Mouse (Mus musculus): Measurements from ENCODE around the gene Cdc42.

The Cdc42 gene

DNA sequence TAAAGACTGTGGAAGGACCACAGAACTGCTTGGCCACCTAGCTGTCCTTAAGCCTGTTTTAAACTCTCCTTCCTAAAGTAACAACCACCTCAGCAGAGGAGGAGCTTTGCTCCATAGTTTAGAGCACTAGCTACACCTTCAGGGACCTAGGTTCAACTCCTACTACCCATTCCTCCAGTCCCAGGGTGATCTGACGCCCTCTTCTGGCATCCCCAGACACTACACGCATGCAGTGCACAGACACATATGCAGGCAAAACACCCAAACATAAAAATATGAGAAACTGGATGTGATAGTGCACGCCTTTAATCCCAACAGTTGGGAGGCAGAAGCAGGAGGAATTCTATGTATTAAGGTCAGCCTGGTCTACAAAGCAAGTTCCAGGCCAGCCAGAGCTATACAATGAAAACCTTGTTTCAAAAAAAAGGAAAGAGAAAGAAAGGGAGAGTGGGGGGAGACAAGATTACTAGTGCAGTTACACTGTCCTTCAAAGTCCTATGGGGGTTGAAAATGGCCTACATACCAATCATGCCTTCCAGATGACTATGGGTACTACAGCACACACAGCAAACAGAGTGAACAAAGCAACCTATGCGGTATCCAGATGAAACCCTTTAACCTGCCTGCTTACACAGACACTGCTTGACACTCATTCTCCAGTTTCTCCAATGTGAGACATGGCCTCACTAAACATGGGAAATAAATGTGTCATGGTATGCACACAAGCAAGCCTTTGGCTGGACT is 41.3 kb downstream of the Cdc42 start:
- no peak for DNase-seq (ENCODE audit: low read depth)

DNA sequence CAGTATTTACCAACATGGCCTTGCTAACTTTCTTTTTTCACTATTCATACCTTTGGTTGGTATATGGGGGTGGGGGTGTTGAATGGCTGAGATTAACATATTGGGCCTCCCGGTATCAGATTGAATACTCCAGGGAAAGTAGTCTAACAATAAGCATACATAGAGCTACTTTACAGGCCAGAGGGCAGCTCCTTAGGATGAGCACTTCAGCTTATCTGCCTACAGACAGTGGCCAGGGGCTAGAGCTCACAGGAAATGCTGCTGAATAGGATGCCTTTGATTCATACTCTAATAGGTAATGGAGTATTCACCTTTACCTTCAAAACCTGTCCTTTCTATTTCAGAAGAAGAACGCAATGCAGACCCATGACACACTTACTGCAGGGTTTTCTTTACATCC is 42.5 kb downstream of the Cdc42 start:
- DNase-seq (ENCODE audit: low read depth), result no peak

DNA sequence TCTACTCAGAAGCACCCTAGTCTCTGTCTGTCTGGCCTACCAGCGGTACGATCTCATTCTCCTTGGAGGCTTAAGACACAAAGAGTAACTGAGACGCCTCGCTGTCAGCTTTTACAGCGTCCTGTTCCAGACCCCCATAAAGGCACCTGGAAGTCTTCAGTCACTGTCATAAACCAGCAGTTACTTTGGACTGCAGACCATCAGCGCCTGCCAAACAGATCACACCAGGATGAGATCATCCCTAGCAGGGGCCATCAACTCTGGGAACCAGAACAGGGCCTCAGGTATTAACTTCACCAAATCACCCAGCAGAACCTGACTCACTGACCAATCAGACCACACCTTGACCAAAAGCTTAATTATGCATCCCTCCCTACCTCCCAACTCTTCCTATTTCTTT is 43.0 kb downstream of the Cdc42 start:
- no peak for DNase-seq (ENCODE audit: low read depth)

DNA sequence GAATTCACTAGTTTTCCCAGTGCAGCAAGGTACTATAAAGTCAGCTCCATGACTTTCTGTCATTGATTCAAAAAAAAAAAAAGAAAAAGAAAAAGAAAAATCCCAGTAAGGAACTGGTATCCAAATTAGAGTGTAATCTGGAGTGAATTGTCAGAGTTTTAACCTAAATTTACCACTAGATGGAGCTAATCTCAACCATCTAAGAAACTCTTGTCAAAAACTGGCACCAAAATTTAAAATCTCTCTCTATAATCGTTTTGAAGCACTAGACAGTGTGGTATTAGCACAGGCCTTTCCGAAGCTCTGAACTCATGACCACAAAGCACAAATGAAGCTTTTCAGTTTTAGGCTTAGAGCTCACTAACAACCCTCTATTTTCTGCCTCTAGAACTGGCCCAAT is 44.0 kb downstream of the Cdc42 start:
- DNase-seq (ENCODE audit: low read depth), result no peak

DNA sequence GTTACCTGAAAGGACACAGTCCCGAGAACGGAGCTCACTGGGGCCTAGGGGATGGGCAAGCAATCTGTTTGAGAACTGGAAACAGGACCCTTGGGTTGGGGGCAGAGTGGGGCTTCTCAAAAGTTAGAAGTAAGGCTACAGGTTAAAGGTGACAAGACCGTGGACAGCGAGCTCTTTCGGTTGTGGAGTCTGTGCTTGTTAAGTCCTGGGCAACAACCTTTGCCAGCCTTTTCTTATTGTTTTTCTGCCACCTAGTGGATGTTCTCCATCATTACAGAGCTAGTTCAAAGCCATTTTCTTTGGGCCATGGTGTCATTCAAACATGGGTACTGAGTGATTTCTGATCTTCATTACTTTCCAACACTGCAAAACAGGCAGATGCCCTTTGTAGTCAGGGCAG is 49.1 kb downstream of the Cdc42 start:
- no peak for DNase-seq (ENCODE audit: low read depth)

DNA sequence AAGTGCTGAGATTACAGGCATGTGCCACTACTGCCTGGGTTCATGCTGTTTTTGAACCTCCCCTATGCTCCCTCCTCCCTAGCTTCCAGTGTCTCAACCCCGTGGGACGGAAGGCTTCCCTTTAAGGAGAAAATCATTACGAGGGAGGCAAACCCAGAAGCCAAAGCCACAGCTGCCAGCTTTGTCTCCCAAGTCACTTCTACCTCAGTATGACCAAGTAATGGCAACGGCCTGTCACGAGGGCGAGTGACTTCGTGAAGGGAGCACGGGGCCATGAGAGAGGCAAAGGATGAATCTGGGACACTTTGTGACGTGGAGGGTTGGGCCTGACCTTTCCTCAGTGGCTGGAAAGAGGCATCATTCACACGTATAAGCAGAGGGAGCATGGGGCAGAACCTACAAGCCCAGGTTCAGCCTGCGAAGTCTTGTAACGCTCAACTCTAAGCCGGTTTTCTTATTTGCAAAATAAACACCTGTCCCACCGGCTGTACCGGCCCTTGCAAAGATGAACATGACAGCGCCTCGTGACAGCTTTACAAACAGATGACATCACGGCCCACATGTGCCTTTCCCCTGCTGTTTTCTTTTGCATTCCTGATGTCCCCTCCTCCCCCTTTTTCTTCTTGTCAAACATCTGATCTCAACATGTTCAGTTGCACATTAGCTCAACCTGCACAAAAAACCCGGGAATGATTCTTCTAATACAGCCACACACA is 50.4 kb downstream of the Cdc42 start:
- DNase-seq (ENCODE audit: low read depth), result no peak

DNA sequence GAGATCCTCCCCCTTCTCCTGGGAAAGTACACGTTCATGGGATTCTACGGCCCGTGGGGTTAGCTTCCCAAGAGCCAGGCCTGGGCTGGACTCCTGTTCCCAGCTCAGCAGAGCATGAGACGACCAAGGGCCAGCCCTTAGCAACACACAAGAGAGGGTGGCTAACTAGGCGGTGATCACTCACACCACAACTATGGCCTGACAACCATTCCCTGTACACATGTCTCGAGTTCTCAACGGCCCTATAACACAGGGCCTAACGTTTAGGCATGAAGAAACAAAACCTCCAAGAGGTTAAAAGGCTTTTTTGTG is 51.0 kb downstream of the Cdc42 start:
- no peak for DNase-seq (ENCODE audit: low read depth)

DNA sequence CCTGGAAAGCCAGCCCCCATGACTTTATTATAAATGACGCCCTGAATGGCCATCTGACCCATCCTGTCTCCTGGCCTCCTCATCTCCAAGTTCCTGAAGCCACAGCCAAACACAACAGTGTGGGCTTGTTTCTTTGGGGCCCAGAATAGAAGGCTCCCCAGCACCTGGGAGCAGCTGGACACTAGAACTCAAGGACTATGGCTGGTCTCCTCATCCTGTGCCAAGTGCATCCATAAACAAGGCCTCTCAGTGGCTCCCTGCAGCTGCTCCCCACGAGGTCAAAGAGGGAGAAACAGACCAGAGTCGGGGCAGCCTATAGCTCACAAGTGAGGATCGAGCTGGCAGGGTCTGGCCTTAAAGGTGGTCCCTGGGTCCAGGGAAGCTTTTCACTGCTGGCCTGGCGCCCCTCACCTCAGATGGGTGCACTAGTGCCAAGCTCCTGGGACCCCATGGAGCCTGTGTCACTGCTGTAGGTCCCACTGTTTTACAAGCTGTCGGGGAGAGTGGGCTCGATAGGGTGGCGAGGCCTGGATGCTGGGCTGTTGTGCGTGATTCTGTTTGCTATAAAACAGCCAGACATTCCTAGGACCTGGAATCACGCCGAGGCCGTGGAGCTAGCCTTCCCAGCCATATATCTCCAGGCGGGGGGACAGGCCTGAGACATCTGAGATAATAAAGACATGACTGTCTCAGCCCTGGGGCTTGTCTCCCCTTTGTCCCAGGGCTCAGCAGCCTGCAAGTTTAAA is 51.5 kb downstream of the Cdc42 start:
- no peak for DNase-seq (ENCODE audit: low read depth)

DNA sequence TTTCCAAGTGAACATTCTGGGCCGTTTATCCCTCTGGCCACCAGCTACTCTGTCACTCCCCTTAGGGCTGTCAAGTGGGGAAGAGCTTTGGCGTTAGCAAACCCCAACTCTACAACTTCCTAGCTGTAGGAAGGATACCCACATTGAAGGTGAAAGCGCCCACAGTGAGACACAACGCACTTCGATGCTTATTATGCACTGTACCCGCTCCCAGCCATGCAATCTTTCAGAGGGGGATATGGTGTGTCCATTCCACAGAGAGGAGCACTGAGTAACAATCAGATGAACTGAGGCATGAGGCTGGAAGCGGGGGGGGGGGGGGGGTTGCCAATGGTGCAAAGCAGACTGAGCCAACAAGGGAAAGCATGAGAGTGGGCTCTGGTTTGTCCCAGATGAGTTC is 52.5 kb downstream of the Cdc42 start:
- no peak for DNase-seq (ENCODE audit: low read depth)

DNA sequence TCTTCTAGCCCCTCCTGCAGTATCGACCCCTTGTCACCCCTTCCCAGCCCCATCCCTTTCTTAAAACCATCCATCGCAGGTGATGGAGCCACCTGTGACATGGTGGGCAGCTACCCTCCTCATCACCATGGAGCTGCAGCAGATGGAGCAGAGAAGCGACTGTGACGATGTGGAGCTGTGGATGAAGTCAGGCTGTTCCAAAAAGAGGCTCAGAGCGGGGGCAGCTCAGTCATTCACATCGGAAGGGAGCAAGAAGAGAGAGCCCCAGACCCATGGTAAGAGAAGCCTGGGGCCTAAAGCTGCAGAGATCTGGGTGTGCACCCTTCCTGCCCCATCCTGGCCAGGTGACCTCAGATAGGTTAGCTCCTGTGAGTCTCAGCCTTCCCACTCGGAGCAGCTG is 53.4 kb downstream of the Cdc42 start:
- DNase-seq (ENCODE audit: low read depth), result no peak

DNA sequence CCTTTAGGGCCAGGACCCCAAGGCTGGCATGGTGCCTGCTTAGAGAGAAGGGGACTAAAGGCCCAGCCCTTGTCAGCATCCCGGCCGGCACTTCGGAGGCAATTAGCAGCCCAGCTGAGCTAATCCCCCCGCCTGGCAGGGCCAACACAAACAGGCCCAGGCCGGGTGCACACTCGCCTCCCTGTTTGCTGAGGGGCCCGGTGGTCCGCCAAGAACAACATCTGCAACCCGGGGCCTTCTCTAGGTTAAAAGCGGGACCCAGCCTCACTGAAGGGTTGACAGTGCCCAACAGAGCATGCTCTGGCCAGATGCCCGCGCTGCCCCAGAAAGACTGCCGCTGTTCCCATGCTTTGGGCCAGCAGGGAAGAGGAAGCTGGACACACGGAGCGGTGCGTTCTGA is 55.9 kb downstream of the Cdc42 start:
- DNase-seq (ENCODE audit: low read depth), result no peak

DNA sequence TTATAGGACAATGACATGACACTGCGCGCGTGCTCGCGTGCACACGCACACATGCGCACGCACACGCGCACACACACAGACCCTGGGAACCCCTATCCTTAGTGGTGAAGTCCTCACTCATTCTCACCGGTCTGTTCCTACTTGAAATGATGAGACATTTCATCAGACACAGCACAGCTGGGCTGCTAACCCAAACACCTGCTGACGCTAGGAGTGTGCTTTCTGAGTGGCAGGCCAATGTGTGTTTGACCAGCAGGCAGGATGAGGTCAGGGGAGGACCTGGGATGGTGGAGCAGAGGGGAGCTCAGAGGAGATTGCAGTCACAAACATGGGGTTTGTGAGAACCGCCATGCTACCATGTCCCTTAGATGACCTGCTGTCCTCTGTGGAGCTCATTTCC is 57.3 kb downstream of the Cdc42 start:
- no peak for DNase-seq (ENCODE audit: low read depth)

DNA sequence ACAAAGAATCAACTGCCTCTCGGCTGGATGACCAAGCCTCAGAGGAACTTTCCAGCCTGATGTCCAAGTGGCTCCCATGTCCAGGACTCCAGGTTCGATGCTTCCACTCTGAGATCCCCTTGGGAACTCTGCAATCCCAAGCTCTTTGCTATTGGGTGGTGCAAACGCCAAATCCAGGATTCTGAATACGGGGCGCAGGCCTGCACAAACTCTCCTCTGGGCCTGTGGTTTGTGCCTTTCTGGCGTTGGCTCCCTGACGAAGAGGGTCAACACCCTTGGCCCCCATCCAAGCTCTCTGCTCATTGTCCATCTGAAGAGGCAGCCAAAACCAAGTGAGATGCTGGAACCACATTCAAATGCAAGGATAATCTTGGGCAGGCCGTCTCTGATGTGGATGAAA is 59.1 kb downstream of the Cdc42 start:
- DNase-seq (ENCODE audit: low read depth), result no peak

DNA sequence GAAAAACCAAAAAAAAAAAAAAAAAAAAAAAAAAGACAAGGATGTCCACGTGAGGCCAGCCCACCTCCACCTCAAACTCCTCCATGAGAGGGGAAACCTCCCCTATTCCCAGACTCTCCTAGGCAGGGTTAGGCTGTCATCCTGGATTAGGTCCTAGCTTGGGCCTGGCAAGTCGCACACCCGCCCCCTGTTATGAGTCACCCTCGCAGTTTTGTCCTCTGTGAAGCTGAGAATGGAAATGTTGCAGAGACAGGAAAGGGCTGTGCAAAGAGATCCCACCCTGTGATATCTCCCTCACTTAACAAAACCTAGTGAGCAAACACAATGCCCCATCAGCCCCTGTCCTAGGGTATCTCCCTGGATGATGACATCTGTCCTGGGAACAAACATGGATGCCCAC is 59.9 kb downstream of the Cdc42 start:
- DNase-seq (ENCODE audit: low read depth), result no peak

DNA sequence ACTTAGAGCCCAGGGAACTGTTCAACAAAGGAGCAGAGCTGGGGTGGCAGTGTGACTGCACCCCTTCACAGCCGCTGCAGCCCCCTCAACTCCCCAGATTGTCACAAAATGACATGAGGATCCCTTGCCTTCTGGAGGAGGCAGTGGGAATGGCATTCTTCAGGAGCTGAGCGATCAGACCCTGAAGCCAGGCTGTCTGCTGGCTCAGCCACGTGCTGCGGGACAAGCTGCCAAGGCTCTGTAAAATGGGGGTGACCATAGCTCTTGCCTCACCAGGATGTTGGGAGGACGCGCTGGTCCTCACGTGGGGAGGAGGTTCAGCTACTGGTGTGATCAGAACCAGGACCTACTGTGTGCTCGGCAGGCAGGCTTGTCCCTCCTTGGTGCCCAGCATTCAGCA is 62.6 kb downstream of the Cdc42 start:
- DNase-seq (ENCODE audit: low read depth), result no peak

DNA sequence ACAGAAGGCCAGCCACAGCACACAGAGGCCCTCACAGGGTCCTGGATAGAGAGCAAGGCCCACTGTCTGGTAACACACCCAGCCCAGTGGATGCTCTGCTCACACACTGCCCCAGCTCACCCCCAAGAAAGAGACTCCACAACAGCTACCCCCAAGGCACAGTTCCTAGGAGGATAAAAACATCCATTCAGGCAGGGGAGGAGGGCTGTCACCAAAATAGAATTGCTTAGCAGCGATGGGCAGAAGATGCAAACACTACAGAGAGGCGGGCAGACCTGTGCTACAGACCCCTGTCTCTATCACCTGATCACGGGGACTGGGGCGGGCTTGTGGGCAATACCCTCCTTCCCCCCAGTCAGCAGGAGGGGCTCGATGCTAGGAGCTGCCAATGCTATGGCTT is 63.0 kb downstream of the Cdc42 start:
- no peak for DNase-seq (ENCODE audit: low read depth)

DNA sequence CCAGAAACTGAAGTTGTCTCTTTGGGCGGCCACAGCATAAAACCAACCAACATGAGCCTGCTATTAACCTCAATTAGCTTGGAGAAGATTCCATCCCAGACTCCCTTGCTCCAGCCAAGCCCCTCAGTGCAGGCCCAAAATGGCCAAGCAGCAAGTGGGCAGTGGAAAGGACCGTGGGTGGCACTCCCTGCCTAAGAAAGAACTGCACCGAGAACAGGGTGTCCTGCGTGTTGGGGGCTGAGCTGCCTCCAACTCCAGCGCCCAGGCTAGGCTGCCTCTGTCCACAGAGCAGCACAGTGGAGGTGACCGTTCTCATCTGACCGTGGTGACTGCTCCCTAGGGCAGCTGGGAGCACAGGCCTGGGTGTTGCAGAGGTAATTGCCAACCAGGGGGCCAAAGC is 63.5 kb downstream of the Cdc42 start:
- DNase-seq (ENCODE audit: low read depth), result no peak

DNA sequence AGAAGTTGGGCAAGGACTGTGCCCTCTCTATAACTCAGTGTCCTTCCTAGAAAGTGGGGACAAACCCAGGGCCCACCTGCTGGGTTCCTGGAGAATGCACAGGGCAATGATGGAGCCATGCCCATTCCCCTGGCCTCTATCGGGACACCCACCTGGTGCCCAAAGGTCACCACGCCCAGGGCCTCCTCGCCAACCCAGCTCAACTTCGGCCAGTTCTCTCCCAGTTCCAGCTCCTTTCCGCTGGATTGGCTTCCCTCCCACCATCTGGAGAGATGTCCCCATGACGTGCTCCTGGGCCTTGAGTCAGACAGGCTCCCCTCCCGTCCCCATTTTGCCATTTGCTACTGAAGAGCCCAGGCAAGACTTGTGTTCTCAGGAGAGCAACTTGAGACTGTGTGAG is 64.9 kb downstream of the Cdc42 start:
- no peak for DNase-seq (ENCODE audit: low read depth)

DNA sequence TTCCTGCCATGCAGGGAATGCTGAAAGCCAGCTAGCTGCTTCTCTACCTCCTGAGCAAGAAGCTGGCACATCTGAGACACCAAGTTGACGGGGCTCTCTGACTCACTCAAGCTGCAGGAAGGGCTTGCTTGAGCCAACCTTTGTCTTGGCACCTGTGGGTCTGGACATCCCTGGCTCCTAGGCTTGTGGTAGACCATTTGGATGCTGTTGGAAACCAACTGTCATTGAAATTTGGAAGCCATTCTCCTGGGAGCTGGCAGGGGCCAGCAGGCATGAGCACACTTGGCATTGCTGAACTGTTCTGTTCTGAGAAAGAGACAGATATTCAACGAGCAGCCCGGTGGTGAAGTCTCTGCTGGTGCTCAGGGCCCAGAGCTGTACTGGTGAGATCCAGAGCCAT is 67.3 kb downstream of the Cdc42 start:
- DNase-seq (ENCODE audit: low read depth), result no peak

DNA sequence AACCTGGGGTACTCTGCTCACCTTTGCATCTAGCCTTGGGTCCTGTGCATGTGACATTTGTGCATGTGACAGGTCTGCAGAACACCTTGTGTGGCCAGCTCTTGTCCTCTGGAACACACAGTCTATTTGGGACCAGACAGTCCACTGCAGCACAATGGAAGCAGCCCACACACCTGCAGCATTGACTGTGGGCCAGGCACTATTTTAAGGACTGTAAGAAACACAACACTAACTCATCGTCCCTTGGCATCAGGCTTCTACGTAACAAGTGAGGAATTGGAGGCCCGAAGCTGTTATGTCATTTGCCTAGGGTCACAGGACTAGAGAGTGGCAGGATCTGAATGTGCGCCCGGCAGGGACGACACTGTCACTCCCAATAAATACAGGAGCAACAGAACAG is 67.8 kb downstream of the Cdc42 start:
- DNase-seq (ENCODE audit: low read depth), result no peak

DNA sequence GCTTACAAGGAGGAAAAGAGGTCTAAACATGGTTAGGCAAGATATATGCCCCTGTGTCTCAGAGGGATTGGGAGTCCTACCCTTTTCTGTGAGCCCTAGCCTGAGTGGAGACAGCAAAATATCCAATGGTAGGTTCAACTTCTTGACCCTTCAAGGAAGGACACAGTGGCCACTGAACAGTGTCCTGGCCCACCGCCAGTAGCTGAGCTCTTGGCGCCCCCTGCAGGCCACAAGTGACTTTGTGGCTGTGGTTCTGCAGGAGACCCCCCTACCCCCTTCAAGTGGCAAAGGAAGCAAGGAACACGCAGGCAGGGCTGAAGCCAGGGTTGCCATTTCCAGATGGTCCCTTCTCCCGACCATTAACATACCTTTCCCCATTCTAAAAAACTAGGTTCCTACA is 69.7 kb downstream of the Cdc42 start:
- no peak for DNase-seq (ENCODE audit: low read depth)

DNA sequence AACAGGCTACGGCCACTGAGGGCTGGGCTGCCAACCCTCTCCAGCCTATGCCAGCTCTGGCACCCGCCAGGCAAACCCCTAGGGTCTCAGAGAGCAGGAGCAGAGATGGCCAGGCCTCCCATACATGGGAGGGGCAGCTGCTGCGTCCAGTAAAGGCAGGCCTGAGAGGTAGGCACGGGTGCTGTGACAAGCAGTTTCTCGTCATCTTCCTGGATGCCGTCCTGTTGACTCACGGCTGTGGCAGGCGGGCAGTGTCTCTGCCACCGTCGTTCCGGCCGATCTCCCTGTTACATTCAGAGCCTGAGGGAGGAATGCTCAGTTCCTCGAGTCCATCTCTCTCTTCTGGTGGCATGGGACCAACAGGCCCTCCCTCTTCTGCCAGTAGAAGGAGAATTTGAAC is 70.3 kb downstream of the Cdc42 start:
- DNase-seq (ENCODE audit: low read depth), result no peak

DNA sequence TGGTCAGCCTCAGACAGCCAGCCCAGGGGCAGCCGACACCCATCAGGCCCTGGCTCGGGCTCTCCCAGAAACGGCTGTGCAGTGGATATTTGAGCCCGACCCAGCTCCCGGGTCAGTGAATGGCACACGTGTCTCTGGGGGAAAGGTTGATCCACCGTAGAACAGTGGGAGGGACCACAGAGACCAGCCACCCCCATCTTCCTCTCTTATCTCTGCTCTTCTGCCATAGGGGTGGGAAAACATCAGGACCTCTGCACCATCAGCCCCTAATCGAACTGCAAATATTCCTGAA is 70.9 kb downstream of the Cdc42 start:
- no peak for DNase-seq (ENCODE audit: low read depth)
